Mouse (Mus musculus) stomach, postnatal 0 days (tissue): ENCODE measurements around the gene Cpped1. TPM values are rescaled to one million over a fixed set of nuclear protein-coding genes. Genes with fewer than 3 reads are reported as not detected.

ENCODE experiments used
- ATAC-seq: fragments of 200-750 bp; cut with Nextera tagmentation; 2 replicates; pipeline ENCODE4 v1.8.0; 2017; ENCODE audit not compliant: low FRiP score, low TSS enrichment
- DNase-seq: peaks from one replicate; pipeline ENCODE4 v3.0.0-alpha.2; 2016; ENCODE audit warnings: low spot score
- H3K27ac ChIP-seq: fragments of 300-500 bp; sonication (generic); replicated peaks from 2 replicates; pipeline ENCODE4 v1.5.1; 2014; ENCODE audit warnings: mild to moderate bottlenecking, control low read depth
- H3K27me3 ChIP-seq: fragments of 300-500 bp; sonication (generic); 2 replicates; pipeline ENCODE4 v1.6.1; 2014; ENCODE audit warnings: low read length; ENCODE audit not compliant: control insufficient read depth, insufficient read depth
- H3K36me3 ChIP-seq: fragments of 300-500 bp; sonication (generic); 2 replicates; pipeline ENCODE4 v1.6.1; 2014; ENCODE audit warnings: low read length, mixed read lengths; ENCODE audit not compliant: control insufficient read depth, insufficient read depth
- H3K4me1 ChIP-seq: fragments of 300-500 bp; sonication (generic); replicated peaks from 2 replicates; pipeline ENCODE4 v1.6.1; 2014; ENCODE audit warnings: antibody characterized with exemption; ENCODE audit not compliant: control insufficient read depth, insufficient read depth
- H3K4me2 ChIP-seq: fragments of 300-500 bp; sonication (generic); replicated peaks from 2 replicates; pipeline ENCODE4 v1.6.1; 2014; ENCODE audit warnings: low read depth, mild to moderate bottlenecking, control low read depth, moderate library complexity
- H3K4me3 ChIP-seq: fragments of 300-500 bp; sonication (generic); 2 replicates; pipeline ENCODE4 v1.5.1; 2014; ENCODE audit warnings: low read depth, low read length, control low read depth
- H3K9ac ChIP-seq: fragments of 300-500 bp; sonication (generic); 2 replicates; pipeline ENCODE4 v1.6.1; 2014; ENCODE audit warnings: mild to moderate bottlenecking, low read length, control low read depth, mixed read lengths
- H3K9me3 ChIP-seq: fragments of 300-500 bp; sonication (generic); 2 replicates; pipeline ENCODE4 v1.6.1; 2016; ENCODE audit warnings: low read length; ENCODE audit not compliant: control insufficient read depth
- CTCF ChIP-seq: IDR thresholded peaks from 2 replicates; pipeline ENCODE4 v1.5.1; 2016; ENCODE audit warnings: antibody characterized with exemption, low read depth, mild to moderate bottlenecking, moderate library complexity
- EP300 ChIP-seq: optimal IDR thresholded peaks from 2 replicates; pipeline ENCODE3; 2016; ENCODE audit warnings: antibody characterized with exemption
- WGBS: fragments of 180-500 bp; shearing (Covaris S2); extraction: QIAGEN DNeasy Blood & Tissue Kit; methylation state at CpG from one replicate; pipeline ENCODE4 v1.1.7; 2014; 5-methylcytosine and 5-hydroxymethylcytosine counted together
- polyA plus RNA-seq: library from polyadenylated mRNA; unstranded; fragments of >200 nt; fragmentation: Nextera tagmentation; extraction: Ambion mirVana; gene quantifications from 2 replicates; pipeline ENCODE4 v1.2.1, GENCODE M21; 2015

Gene Cpped1
- polyA plus RNA-seq, 1 experiment from 2014 or later, result 16.0 TPM

GRCm38 (mm10) chr16:11778191-11778590 lies 131.1 kb downstream of the Cpped1 start:
- Histone ChIP-seq H3K27ac (0 out of 2 replicates have a peak overlapping the region, but pooled peaks have one; percentile 71), H3K27me3 (no peaks in the 10 kb centered on the region), H3K9ac (no peak overlapping the region), H3K4me2 (no peak overlapping the region), H3K4me1 (no peaks in the 10 kb centered on the region), H3K4me3 (no peak overlapping the region), H3K36me3 (no peaks in the 10 kb centered on the region), H3K9me3 (no peaks in the 10 kb centered on the region)
- DNase-seq, result no peak
- ATAC-seq, result no peak
- 50% methylated on average over 5 of the region's 5 CpGs for WGBS
- no peak for TF ChIP-seq CTCF

DNA sequence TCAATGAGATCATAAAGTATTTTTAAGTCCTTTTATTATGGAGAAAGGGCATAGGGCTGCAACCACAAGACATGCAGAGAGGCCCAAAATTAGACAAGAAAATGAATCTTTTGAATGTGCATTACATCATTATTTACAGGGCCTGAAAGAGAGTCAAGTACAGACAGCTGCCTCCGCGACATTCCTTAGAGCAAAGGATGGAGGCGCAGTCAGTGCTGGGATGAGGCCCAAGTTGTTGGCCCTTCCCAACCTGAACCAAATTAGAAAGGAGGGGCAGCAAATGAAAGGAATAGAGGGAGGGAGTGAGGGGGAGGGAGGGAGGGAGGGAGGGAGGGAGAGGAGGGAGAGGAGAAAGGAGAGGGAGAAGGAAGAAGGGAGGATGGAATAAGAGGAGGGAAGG lies 132.7 kb downstream of the Cpped1 start:
- H3K36me3 ChIP-seq, result no peaks in the 10 kb centered on the region
- H3K4me3 ChIP-seq, result no peak overlapping the region
- WGBS, result 31% methylated on average over 3 of the region's 3 CpGs
- H3K9ac ChIP-seq, result no peak overlapping the region
- H3K27ac ChIP-seq, result no peak overlapping the region
- DNase-seq (no peak), ATAC-seq (no peak)
- no peak overlapping the region for H3K4me2 ChIP-seq
- H3K27me3 ChIP-seq, result no peaks in the 10 kb centered on the region
- TF ChIP-seq EP300 (no peak), CTCF (no peak)
- no peaks in the 10 kb centered on the region for H3K9me3 ChIP-seq
- H3K4me1 ChIP-seq, result no peaks in the 10 kb centered on the region

- H3K4me3 ChIP-seq, result no peak overlapping the region
- H3K4me2 ChIP-seq, result no peak overlapping the region
- no peak for ATAC-seq
- H3K36me3 ChIP-seq, result no peaks in the 10 kb centered on the region
- no peak overlapping the region for H3K9ac ChIP-seq
- WGBS, result 71% methylated on average over 1 of the region's 1 CpGs
- TF ChIP-seq EP300 (no peak), CTCF (no peak)
- H3K9me3 ChIP-seq, result no peaks in the 10 kb centered on the region
- no peak overlapping the region for H3K27ac ChIP-seq
- DNase-seq, result no peak
- H3K27me3 ChIP-seq, result no peaks in the 10 kb centered on the region
- H3K4me1 ChIP-seq, result no peaks in the 10 kb centered on the region
Observed at GRCm38 (mm10) chr16:11774321-11774720, 134.9 kb downstream of the Cpped1 start.

DNA sequence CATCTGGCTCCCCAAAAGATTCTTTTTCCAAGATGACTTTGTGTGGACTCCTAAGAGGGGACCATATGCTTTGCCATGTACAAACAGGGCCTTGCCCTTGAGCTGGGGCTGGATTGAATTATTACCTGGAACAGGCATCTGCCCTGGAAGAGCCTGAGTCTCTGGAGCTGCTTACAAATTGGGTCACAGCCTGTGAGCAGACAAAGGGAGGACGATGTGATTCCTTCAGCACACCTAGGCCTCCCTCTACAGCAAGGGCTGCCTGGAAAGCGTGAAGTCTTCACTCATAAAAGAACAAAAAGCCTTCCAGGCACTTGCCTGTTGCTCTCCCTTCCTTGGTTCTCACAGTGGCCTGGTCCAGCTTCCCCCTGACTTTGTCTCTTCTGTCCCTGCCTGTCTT lies 136.9 kb downstream of the Cpped1 start:
- Histone ChIP-seq H3K4me2 (no peak overlapping the region), H3K4me3 (no peak overlapping the region), H3K9me3 (no peaks in the 10 kb centered on the region), H3K36me3 (no peaks in the 10 kb centered on the region), H3K27ac (no peak overlapping the region), H3K27me3 (no peaks in the 10 kb centered on the region), H3K4me1 (no peaks in the 10 kb centered on the region), H3K9ac (no peak overlapping the region)
- ATAC-seq (no peak), DNase-seq (no peak)
- WGBS, result 66% methylated on average over 2 of the region's 2 CpGs
- TF ChIP-seq CTCF, result no peak
- TF ChIP-seq EP300, result no peak

DNA sequence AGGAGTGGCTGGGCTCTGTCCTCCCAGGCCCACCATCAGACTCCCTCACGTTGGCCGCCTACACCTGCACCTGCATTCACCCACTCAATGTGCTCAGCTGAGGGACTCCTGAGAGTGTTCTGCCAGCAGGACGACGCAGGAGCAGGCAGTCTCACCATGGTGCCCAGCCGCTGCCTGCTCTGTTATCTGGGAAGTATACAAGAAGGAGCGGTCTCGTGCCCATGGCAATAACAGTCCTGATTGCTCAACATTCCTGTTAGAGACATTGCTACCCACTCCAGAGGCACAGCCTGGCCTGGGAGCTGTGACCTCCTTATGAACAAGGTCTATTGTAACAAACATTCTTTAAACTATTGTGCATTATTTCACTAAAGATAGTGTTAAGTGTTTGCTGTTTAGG lies 151.3 kb downstream of the Cpped1 start:
- no peak for DNase-seq
- Histone ChIP-seq H3K4me3 (no peak overlapping the region), H3K9me3 (no peaks in the 10 kb centered on the region), H3K9ac (no peak overlapping the region), H3K4me2 (no peak overlapping the region), H3K36me3 (no peaks in the 10 kb centered on the region), H3K27me3 (no peaks in the 10 kb centered on the region), H3K4me1 (no peaks in the 10 kb centered on the region), H3K27ac (no peak overlapping the region)
- 81% methylated on average over 7 of the region's 7 CpGs for WGBS
- ATAC-seq, result no peak
- TF ChIP-seq EP300 (no peak), CTCF (no peak)

- Histone ChIP-seq H3K9me3 (no peaks in the 10 kb centered on the region), H3K36me3 (no peaks in the 10 kb centered on the region), H3K27me3 (no peaks in the 10 kb centered on the region), H3K4me3 (no peak overlapping the region), H3K4me2 (no peak overlapping the region), H3K27ac (no peak overlapping the region), H3K4me1 (no peaks in the 10 kb centered on the region), H3K9ac (no peak overlapping the region)
- DNase-seq (no peak), ATAC-seq (no peak)
- 93% methylated on average over 8 of the region's 8 CpGs for WGBS
- TF ChIP-seq CTCF, result no peak
- no peak for TF ChIP-seq EP300
Observed at GRCm38 (mm10) chr16:11757471-11757870, 151.8 kb downstream of the Cpped1 start.
